Mouse (Mus musculus): ENCODE data around the gene Cpne2. TPM values are rescaled to one million over a fixed set of nuclear protein-coding genes. Genes with fewer than 3 reads are reported as not detected.
A peak's percentile ranks its signal among the peaks of the same experiment; 100 is the strongest.

Cpne2 gene
- total and polyA plus RNA-seq, 3 experiments = 12.7 to 118 (median 29.3) TPM

- TF ChIP-seq TCF12 (IDR thresholded peaks at IDR 0.05; ENCODE audit: low read depth, low read length) = peak; percentile 85
- TF ChIP-seq CHD2 (IDR thresholded peaks at IDR 0.05; ENCODE audit: low read length) = peak; percentile 78
- TF ChIP-seq MAFK (IDR thresholded peaks at IDR 0.05; ENCODE audit: insufficient replicate concordance, low read length) = peak; percentile 76; the same call in 1 of the 2 replicates
- TF ChIP-seq RCOR1 (conservative IDR thresholded peaks at IDR 0.05; ENCODE audit: low read depth, low read length) = peak; percentile 46; the same call in 1 of the 2 replicates
- peak; percentile 64; the same call in 1 of the 2 replicates for TF ChIP-seq MYC (IDR thresholded peaks at IDR 0.05; ENCODE audit: low read depth, low read length)
- no peak; the same call in 1 of the 2 replicates for TF ChIP-seq ZNF384 (IDR thresholded peaks at IDR 0.05; ENCODE audit: low read depth, low read length)
- peak; percentile 92 for TF ChIP-seq JUND (conservative IDR thresholded peaks at IDR 0.05; ENCODE audit: low read depth, low read length)
- TF ChIP-seq MAZ (IDR thresholded peaks at IDR 0.05; ENCODE audit: low read depth, low read length) = peak; percentile 81; the same call in 1 of the 2 replicates
Measured at GRCm38 (mm10) chr8:94493240-94493639, 39.5 kb upstream of the Cpne2 start (continued).

GRCm38 (mm10) chr8:94515430-94516208 lies 17.2 kb upstream of the Cpne2 start:
- no peak overlapping the region for H3K4me3 ChIP-seq (replicated peaks in 1 of 3; ENCODE audit: low read depth in 2 of 3, low read length in 2 of 3, poor library complexity in 1 of 3)
- in situ Hi-C loops (cut with MboI; ENCODE audit: low pct_ligation_motif_present, low pct_unique_long_range_greater_than_20kb, low sequenced_read_pairs) (no loop called here), dilution Hi-C loops (cut with MboI; ENCODE audit: extremely low pct_ligation_motif_present, extremely low pct_unique_long_range_greater_than_20kb, low sequenced_read_pairs) (no loop called here)
- no peak overlapping the region for H3K4me2 ChIP-seq (ENCODE audit: insufficient read depth, low read depth, poor library complexity, severe bottlenecking)
- no peak overlapping the region for H3K27ac ChIP-seq (ENCODE audit: insufficient read depth, low read depth)
- TF ChIP-seq SIN3A (IDR thresholded peaks at IDR 0.05; ENCODE audit: low read length) (no peak), POLR2AphosphoS2 (IDR thresholded peaks at IDR 0.05; ENCODE audit: low read depth, low read length) (no peak), USF1 (IDR thresholded peaks at IDR 0.05; ENCODE audit: low read depth, low read length) (no peak)
- H3K9me3 ChIP-seq (replicated peaks; ENCODE audit: low read length) = no peaks in the 10 kb centered on the region
- H3K27me3 ChIP-seq (replicated peaks) = no peaks in the 10 kb centered on the region
- H3K9ac ChIP-seq (ENCODE audit: insufficient read depth, low read depth) = no peak overlapping the region
- no peak for DNase-seq (ENCODE audit: extremely low read depth)
- no peaks in the 10 kb centered on the region; a peak in 1 of 4 replicates for H3K4me1 ChIP-seq (ENCODE audit: control insufficient read depth in 1 of 2, insufficient read depth in 2 of 2)
- no peaks in the 10 kb centered on the region for H3K79me2 ChIP-seq (replicated peaks; ENCODE audit: control insufficient read depth, extremely low read depth, insufficient read depth, poor library complexity, severe bottlenecking)
- H3K36me3 ChIP-seq (replicated peaks in 1 of 2; ENCODE audit: control insufficient read depth in 1 of 2, insufficient read depth in 1 of 2, low read length in 1 of 2) = peaks cover 72 to 95% of the 10 kb centered on the region in 2 experiments

GRCm38 (mm10) chr8:94516209-94516593 lies 16.6 kb upstream of the Cpne2 start:
- in situ Hi-C loops (cut with MboI; ENCODE audit: low pct_ligation_motif_present, low pct_unique_long_range_greater_than_20kb, low sequenced_read_pairs) (no loop called here), dilution Hi-C loops (cut with MboI; ENCODE audit: extremely low pct_ligation_motif_present, extremely low pct_unique_long_range_greater_than_20kb, low sequenced_read_pairs) (no loop called here)
- Histone ChIP-seq H3K79me2 (replicated peaks; ENCODE audit: control insufficient read depth, extremely low read depth, insufficient read depth, poor library complexity, severe bottlenecking) (no peaks in the 10 kb centered on the region), H3K27ac (ENCODE audit: insufficient read depth, low read depth) (no peak overlapping the region), H3K4me1 (ENCODE audit: control insufficient read depth in 1 of 2, insufficient read depth in 2 of 2) (no peaks in the 10 kb centered on the region; a peak in 1 of 4 replicates), H3K4me2 (ENCODE audit: insufficient read depth, low read depth, poor library complexity, severe bottlenecking) (no peak overlapping the region), H3K9me3 (replicated peaks; ENCODE audit: low read length) (no peaks in the 10 kb centered on the region), H3K36me3 (replicated peaks in 1 of 2; ENCODE audit: control insufficient read depth in 1 of 2, insufficient read depth in 1 of 2, low read length in 1 of 2) (peaks cover 68 to 91% of the 10 kb centered on the region in 2 experiments), H3K4me3 (replicated peaks in 1 of 3; ENCODE audit: low read depth in 2 of 3, low read length in 2 of 3, poor library complexity in 1 of 3) (no peak overlapping the region), H3K27me3 (replicated peaks) (no peaks in the 10 kb centered on the region), H3K9ac (ENCODE audit: insufficient read depth, low read depth) (no peak overlapping the region)
- TF ChIP-seq SMC3 (IDR thresholded peaks at IDR 0.05; ENCODE audit: low read depth, low read length) (no peak), PAX5 (IDR thresholded peaks at IDR 0.05; ENCODE audit: low read length) (no peak), JUN (IDR thresholded peaks at IDR 0.05; ENCODE audit: insufficient read depth, low read depth, low read length) (no peak), MAFK (IDR thresholded peaks at IDR 0.05; ENCODE audit: insufficient replicate concordance, low read length) (no peak), CHD2 (IDR thresholded peaks at IDR 0.05; ENCODE audit: low read length) (no peak), POLR2AphosphoS2 (IDR thresholded peaks at IDR 0.05; ENCODE audit: low read depth, low read length) (no peak), USF2 (conservative IDR thresholded peaks at IDR 0.05; ENCODE audit: low read depth, low read length) (no peak), CHD1 (IDR thresholded peaks at IDR 0.05; ENCODE audit: low read depth, low read length) (no peak), JUND (conservative IDR thresholded peaks at IDR 0.05; ENCODE audit: low read depth, low read length) (no peak), SIN3A (IDR thresholded peaks at IDR 0.05; ENCODE audit: low read length) (no peak), MYC (IDR thresholded peaks at IDR 0.05; ENCODE audit: low read depth, low read length) (no peak)
- no peak for DNase-seq (ENCODE audit: extremely low read depth)
